Mouse (Mus musculus) thymus, postnatal 0 days (tissue): ENCODE measurements at regions not wholly inside any gene's neighbourhood (a gene's known extent, or its start where the extent isn't known, plus 50 kb on each side); places are given as distances from the start of the nearest gene placed in this dataset.
A peak's percentile ranks its signal among the peaks of the same experiment; 100 is the strongest.

ENCODE experiments used
- DNase-seq: peaks from one replicate; pipeline ENCODE4 v3.0.0-alpha.2; 2015; ENCODE audit warnings: low spot score

DNA sequence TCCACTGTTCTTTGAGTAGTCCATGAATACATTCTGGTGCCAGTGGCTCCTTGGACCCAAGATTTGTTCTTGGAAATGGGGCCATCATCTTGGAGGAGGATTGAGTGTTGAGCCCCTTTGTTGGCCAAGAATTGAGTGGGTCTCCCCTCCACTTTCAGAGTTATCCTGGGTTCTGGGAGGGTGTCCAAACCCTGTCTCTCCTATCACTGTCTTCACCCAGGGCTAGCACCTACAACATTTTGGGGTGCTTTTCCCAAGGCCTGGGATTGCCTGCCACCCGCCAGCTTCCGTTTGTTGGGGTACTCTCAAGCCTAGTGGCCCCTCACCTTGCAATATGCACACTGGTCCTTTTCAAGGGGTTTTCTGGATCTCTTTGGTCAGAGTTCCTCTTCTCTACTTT lies 568.8 kb upstream of the Tbl1xr1 start:
- no peak for DNase-seq

DNA sequence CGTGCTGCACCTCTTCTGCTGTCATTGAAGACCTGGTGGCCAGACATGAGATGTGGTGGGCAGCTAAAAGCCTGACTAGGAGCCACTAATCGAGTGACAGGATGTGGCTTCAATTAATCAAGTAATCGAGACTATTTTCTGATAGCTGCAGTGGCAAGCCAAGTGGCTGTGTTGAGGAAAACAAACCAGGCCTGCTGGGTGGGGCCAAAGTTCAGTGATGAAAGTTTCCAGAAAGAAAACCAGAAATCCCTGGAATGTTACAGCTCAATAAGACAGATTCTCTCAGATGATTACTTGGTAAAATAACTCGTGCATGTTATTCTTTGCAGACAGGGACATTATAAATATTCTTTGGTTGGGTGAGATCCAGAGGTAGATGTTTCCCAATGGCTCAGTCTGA lies 564.4 kb upstream of the Tbl1xr1 start:
- DNase-seq = no peak

DNA sequence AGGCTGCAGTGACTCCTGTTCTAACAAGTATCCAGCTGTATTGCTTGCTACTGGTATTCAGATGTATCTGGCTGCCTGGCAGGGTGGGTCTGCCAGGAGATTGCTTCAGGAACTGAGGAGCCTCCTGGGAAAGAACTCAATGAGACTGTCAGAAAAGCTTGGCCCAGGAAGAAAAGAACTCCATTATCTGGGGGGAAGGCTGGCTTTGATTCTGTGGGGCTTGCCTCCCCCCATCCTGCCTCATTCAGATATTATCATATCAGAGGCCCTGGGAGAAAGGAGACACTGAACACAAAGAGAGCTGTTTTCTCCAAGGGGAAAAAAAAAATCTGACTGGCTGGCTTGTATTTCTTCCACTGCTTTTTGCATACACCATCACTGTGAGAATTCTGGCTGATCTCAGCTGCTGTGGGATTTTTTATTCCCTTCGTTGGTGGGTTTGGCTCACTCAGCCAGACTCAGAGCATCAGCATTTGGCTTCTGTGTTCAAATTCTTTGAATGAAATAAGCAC lies 552.0 kb upstream of the Tbl1xr1 start:
- no peak for DNase-seq

DNA sequence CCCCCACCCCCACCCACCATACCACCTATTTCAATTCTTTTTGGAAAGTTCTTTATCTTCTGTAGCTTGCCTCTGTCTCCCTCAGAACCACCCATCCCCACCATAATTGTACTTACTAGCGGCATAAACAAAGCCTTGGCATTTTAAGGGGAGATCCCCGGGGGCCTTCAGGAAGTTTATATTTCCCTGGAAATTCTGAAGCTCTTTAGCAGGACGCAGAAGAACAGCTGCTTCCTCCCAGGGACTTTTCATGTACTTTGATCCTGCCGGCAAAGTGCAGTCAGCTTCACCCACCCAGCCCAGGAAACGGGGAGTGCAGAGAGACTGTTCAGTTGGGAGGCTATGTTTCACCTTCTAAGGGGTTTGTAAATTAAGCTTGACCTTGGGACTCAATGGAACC lies 545.6 kb upstream of the Tbl1xr1 start:
- peak; percentile 4 for DNase-seq

DNA sequence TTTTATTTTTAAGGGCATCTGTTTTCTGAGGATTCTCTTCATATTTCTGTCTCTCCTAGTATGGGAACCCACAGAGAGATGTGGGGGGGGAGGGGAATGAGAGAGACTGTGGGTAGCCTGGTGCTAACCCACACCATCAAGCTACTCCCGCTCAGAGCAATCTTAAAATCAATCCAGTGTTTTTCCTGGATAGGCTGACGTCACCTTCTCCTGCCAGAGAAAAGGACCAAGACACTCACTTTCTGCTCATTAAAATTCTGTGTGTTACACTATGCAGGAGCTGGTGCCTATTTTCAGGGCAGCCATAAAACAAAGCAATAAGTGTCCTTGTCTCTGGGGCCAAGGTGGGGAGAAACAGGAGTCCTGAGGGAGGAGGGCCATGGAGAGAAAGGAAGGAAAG lies 537.3 kb upstream of the Tbl1xr1 start:
- DNase-seq = no peak

DNA sequence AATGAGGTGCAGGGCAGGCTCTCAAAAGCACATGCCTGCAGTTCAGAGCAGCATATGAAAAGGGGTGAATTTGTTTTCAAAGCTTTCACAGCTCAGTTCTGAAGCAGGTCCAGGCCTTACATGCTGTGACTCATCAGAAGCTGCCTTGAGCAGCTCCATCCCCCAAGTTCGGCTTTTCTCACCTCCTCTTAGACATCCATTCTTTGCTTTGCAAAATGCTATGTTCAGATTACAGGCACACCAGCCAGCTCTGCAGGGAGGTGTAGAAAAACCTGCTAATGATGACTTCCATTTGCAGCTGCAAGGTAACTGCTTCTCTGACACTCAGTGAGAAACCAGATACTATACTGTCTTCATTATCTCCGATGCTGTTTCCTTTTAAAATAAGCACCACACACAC lies 532.0 kb upstream of the Tbl1xr1 start:
- DNase-seq = no peak

DNA sequence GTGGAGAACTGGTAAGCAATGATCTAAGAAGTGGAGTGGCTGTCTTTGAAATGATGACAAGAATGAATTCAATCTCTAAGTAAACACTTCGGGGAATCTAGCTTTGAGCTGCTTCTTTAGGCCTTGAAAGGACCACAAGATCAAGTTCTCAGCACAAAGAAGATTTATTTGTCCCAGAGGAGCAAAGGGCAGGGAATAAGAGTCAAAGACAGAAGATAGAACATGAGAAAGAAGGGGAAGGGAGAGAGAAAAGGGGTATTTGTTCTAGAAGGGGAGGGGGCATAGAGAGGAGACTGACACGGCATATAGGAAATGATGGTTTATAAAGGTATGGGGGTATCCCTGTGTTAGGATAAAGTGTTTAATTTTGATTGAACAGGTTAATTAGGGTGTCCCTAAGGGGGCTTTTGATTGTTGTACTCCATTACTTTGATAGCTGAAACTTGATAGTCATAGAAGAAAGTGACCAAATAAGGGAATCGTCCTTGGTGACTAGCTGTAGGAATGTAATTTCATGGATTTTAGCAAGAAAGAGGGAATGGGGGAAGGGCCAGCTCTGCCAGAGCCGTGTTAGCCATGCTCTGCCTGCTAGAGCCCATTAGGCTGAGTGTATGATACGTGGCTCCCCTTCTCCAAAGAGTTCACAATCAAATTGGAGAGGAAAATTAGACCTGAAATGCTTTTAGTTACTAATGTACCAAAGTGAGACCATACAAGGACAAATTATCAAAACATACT lies 531.1 kb upstream of the Tbl1xr1 start:
- no peak for DNase-seq

DNA sequence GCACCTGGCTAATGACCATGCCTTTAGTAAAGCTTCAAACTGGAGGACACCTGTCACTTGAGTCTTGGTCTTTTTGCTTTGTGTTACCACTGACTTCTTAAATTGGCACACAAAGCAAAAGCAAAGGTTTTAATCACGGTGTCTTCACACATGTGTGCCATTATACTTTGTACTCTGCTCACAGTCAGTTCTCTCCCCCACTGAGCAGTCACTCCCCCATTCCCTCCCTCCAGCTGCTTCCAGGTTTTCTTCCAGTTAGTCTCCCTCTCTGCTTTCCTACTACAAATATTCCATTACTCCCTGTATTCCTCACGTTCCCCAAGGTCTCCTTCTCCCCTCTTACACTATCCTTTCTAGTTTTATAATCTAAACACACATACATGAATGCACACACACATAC lies 530.0 kb upstream of the Tbl1xr1 start:
- DNase-seq = no peak

DNA sequence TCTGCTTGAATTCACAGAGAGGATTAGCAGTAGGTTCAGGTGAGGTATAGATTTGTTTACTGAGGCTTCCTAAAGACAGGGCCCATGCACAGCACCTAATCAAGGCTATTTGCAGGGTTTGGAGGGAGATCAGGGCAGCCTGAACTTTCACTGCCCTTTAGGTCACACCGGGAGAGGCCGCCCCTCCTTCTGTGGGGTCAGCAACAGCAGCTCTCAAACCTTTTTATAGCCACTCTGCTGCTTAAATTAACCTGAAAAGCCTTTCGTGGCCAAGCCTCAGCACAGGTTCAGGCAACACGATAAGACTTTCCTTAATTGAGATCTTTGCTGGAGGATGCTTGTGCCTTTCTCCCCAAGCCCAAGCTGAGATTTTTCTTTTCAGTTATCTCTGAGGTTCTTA lies 526.8 kb upstream of the Tbl1xr1 start:
- no peak for DNase-seq

DNA sequence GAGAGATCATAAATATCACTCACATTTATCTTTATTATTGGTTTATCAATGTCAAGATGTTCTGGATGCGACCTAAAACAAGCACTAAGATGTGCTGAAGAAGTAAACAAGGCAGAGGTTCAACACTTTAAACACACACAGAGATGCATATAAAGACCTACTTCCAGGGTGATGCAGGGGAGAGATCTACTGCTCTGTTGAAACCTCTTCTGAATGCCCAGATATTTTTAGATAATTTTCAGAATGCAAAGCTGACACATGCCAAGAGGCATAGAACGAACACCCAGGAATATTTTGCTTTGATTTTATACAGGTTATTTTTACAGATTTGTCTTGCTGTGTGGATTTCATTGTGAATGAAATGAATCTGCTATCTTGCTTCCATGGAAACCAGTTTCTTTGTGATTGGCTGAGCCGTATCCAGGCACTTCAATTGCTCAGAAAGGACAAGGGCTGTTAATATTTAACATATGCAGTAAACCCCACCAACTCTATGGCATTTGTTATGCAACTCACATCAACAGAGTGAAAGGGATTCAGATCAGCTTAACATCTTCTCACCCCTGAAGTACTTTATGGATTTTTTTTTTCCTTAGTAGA lies 523.2 kb upstream of the Tbl1xr1 start:
- no peak for DNase-seq

DNA sequence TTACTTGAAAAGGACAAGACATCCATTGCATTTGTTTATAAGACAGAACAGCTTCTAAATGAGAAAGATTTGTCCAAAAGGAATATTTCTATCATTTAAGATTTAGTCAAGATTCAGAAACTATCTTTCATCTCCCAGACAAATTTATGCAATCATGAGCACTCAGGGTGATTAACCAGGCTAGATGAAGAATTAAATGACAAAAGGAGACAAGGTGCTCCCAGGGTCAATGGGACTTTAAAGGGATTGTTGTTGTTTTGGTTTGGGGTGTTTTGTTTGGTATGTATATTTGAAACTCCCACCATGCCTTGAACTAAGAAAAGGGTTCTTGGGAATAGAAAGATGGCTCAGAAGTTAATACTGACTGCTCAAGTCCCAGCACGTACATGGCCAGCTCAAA lies 522.6 kb upstream of the Tbl1xr1 start:
- no peak for DNase-seq

DNA sequence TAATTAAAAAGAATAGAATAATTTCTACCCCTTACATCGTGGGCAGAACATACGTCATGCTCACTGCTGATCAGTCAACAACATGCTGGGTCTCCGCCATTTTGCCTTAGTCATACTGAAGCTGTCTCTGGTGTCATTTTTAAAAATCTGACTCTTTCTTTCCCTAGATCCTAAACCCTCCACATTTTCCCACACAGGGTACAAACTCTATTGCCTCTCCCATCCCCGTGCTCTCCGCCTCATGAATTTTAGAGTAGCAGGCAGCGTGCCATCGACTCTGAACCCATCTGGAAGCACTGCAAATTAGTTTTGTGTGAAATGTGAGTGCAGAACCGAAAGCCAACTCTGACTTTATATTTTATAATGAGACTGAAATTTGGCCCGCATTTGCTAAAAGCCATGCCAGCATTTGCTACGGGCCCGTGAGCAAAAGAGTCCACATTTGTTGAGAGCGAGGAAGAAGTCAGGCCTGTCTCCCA lies 518.5 kb upstream of the Tbl1xr1 start:
- DNase-seq = no peak

DNA sequence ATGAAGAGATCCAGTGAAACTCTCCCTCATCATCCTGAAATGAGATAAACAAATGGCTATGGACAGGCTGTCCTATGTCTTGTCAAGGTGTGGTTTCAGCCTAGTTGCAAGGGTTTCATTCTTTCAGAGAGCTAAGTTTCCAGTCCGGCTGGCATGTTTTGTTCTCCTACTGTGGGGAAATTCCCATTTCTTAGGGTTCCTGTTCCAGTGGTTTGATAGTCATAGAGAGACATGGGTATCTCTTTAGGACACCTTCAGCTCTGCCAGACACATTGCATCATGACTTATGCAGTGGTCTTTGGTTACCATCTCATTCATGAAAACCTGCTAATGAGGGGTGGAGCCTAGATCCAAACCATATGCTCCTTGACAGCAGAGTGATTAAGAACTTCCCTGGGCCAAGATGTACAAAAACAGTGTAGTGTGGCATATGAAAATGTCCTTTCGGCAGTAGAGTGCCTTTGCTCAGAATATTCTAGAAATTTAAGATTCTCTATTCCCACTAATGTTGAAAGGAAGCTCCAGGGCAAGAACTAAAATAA lies 513.6 kb upstream of the Tbl1xr1 start:
- DNase-seq = no peak

DNA sequence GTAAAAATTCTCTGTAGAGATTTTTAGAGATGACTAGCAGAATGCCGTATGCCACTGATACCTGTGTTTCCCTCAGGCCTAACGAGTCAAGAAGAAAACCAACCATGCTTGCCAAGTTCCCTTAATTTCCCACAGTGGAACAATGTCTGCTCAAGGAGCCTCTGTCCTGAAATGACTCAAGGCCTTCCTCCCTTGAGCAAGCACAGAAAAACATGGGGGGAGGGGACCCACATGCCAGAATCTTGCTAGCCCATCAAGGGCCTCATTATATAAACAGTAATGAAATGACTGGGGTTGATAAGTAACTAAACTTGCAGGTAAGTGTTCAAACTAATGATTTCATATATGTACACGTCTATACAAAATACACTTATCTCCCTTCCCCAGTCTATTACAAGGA lies 513.0 kb upstream of the Tbl1xr1 start:
- no peak for DNase-seq

DNA sequence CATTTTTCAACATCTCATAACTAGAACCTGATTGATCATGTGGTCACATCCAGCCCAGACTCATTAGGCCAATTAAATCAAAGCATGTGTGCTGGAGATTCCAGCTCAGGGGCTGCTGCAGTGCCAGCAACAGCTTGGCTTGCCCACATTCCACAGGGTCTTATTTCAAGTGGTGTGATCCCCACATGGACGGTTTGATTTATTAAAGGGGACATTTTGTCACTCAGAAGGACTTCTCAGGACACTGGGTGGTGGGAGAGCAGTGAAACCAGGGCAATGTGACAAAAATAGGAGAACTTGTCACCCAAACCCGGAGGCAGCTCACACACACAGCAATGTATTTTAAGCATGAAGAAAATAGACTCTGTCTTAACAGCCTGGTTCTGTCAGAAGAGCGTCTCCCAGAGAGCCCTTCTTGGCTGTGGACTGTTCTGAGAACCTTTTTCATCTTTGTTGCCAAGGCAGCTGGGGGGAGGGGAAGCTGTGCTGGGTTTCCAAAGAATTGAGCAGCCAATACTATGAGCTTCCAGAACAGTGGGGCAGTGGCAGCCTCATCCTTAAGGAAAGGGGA lies 512.2 kb upstream of the Tbl1xr1 start:
- DNase-seq = no peak

DNA sequence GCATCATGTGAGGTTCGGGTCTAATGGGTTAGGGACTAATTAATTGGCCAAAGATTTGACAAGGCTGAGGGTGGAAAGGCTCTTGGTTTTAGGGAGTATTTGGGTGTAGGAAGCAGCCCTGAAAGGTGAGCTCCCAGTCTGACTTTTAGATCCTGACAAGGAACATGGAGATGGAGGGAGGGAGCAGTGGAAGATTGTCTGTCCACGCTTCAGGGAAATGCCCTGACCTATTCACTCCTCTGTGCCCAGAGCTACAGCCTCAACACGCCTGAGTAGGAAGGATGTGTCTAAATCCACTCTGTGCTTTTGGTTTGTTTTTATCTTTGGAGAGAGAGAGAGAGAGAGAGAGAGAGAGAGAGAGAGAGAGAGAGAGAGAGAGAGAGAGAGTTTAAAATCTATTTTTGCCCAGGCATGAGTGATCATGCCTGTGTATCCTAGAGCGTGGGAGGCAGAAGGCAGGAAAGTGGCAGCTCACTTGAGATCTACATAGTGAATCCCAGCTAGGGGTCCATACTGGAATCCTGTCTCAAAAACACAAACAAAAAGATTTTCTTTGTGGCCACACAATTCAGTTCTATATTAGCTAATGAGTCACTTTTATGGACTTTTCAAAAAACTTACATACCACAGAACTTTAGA lies 511.5 kb upstream of the Tbl1xr1 start:
- no peak for DNase-seq

DNA sequence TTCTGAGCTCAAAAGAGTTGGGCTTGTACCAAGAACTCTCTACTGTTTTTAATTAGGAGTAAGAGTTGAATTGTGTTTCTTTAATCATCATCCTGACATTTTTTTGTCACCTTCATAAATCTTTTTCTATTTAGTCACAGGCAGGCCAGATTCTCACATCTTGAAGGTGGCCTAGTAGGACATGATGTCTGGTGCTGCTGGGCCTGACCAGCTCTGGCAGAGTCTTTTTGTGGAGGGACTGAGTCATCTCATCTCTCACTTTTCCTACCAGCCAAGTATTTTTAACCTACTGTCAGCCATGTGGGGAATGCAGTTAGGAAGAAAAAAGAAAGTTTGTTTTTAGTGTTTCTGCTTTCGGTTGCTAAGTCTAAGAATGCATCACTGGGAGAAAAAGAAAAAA lies 506.7 kb upstream of the Tbl1xr1 start:
- no peak for DNase-seq

DNA sequence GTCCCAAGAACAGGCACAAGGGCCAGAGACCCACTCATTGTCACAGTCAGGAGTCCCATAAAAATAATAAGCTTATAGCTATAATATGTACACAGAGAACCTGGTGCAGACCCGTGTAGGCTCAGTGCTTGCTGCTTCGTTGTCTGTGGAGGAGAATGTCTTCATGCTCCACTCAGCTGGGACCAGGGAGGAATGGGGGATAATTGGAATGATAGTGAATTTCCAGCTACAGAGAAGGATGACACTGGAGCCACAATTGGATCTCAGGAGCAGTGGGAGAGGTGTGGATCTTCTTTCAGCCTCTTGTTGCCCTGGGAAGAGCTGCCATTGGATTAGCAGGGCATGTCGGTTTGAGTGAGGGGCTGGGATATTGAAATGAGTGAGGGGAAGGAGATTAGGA lies 497.8 kb upstream of the Tbl1xr1 start:
- DNase-seq = no peak

DNA sequence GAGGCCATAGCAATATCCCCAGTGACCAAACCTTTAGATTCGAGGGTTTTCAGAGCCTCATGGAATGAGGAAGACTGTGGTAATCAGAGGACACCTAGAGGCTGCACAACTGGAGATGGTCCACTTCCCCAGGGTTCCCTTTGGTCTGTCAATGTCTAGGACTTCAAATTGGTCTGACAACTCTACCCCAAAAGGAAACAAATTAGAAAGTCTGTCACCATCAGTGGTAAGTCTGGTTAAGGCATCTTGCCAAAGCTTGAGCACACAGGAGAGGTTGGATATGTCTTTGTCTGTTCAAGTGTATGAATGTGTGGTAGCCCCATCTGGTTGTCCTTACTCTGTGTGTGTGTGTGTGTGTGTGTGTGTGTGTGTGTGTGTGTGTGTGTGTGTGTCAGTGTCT lies 494.3 kb upstream of the Tbl1xr1 start:
- no peak for DNase-seq

DNA sequence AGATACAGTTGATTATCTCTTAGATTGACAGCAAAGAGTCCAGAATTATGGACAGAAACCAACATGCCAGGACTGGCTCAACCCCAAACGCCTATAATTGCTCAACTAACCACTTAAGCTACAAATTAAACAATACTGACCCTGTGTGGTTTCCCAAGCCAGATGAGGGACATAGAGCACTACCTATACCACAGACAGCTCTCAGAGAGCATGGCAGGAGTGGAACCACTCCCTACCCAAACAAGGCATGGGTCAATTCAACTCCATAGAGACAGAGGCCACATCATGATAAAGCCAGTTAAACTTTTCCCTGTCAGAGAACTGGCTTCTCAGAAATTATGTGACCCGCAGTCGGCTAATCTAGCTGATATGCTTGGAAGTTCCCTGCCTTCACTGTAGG lies 490.7 kb upstream of the Tbl1xr1 start:
- DNase-seq = no peak

DNA sequence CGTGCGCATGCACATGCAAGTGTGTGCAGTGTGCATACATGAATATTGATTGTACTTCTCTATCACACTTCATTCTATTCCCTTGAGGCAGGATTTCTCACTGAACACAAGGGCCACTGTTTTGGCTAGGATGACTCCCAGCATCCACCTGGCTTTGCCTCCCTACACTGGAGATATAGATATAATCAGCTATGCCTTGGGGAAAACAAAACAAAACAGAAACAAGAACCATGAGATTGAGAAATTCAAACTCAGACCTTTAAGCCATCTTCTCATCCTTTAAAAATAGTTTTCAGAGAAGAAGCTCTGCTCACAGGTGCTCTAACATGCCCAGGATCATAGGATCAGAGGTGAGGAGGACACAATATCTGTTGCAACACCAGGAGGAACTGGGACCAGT lies 469.6 kb upstream of the Tbl1xr1 start:
- DNase-seq = no peak

DNA sequence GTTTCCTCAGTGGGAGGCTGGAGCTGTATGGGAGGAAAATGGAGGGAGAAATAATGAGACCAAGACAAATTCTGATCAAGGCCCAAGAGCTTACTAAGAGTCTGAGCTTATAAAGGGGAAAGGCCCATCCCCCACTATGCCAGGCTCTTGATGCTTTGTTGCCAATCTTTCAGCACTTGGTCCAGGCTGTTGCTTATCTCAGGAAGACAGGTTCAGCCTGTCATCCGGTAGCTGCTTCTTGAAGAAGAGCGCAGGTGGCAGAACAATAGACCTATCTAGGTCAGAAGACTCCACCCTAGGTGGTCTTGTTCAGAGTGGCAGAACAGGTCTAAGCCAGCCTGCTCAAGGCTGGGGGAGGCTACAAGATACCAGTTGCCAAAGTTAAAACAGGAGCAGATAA lies 466.2 kb upstream of the Tbl1xr1 start:
- DNase-seq = peak; percentile 81
